Mouse (Mus musculus): Measurements from ENCODE around the gene Kcnk6. TPM values are rescaled to one million over a fixed set of nuclear protein-coding genes. Genes with fewer than 3 reads are reported as not detected.
"Not testable (repeated sequence)": the region's sequence is repeated elsewhere in the genome, so short reads cannot be mapped to it uniquely, and the experiment has no call there.

Kcnk6 gene
- total RNA-seq, 2 experiments from 2014 or later: 2.8 to 3.2 TPM

DNA sequence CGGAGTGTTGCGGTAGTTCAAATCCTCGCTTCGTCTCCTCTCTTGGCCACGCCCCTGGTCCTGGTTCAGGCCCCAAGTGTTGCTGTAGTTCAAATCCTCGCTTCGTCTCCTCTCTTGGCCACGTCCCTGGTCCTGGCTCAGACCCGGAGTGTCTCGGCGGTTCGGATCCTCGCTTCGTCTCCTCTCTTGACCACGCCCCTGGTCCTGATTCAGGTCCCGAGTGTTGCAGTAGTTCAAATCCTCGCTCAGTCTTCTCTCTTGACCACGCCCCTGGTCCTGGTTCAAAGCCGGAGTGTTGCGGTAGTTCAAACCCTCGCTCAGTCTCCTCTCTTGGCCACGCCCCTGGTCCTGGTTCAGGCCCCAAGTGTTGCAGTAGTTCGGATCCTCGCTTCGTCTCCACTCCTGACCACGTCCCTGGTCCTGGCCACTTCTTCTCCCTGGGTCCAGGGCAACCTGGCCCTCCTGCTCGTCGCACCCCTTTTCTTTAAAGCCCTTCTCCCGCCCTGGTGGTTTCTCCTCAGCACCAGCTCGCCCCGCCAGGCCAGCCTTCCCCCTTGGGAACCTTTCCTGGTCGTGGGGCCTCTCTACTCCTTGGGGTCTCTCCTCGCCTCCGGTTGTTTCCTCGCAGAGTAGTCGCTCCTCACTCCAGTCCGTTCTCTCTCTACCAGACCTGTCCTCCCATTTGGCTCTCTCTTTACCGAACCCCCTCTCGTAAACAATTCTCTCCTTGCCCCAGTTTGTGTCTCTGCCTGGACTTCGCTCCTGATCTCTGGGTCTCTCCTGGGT is 19.3 kb downstream of the Kcnk6 start:
- DNase-seq; intact Hi-C loops (cut with DNase I): not testable (repeated sequence)

GRCm38 (mm10) chr7:29212199-29212765 is 20.0 kb downstream of the Kcnk6 start:
- DNase-seq: no peak
- intact Hi-C loops (cut with DNase I): no loop called here

DNA sequence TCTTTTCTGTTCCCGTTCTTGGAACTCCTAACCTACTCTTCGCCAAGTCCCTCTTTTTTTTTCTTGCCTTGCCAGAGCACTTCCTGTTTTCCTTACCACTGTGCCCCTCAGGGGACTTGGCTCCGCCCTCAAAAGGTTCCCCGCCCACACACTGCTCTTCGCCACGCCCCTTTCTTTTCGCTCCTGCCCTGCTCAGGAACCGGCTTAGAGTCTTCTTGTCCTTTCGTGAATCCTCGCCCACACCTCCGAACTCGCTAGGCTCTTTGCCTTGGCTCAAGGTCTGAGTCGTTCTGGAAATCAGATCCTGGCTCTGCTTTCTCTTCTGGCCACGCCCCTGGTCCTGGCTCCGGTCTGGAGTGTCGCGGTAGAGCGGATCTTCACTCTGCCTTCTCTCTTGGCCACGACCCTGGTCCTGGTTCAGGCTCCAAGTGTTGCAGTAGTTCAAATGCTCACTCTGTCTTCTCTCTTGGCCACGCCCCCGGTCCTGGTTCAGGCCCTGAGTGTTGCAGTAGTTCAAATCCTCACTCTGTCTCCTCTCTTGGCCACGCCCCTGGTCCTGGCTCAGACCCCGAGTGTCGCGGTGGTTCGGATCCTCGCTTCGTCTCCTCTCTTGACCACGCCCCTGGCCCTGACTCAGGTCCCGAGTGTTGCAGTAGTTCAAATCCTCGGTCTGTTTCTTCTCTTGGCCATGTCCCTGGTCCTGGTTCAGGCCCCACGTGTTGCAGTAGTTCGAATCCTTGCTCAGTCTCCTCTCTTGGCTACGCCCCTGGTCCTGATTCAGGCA is 20.7 kb downstream of the Kcnk6 start:
- intact Hi-C loops (cut with DNase I): no loop called here
- peak; percentile 86 to 87 for DNase-seq

DNA sequence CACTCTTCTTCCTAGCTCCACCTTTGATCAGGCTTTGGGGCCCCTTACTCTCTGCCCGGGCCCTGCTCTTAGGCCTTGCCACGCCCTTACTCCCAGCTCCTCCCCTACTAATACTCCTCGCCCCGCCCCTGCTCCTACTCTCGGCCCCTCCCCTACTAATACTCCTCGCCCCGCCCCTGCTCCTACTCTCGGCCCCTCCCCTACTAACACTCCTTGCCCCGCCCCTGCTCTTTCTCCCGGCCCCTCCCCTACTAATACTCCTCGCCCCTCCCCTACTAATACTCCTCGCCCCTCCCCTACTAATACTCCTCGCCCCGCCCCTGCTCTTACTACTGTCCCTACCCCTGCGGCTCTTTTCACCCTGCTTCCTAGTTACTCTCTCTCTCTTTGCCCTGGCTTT is 21.3 kb downstream of the Kcnk6 start:
- intact Hi-C loops (cut with DNase I): not testable (repeated sequence)
- DNase-seq: peak in 1 of 2 experiments; percentile 44

DNA sequence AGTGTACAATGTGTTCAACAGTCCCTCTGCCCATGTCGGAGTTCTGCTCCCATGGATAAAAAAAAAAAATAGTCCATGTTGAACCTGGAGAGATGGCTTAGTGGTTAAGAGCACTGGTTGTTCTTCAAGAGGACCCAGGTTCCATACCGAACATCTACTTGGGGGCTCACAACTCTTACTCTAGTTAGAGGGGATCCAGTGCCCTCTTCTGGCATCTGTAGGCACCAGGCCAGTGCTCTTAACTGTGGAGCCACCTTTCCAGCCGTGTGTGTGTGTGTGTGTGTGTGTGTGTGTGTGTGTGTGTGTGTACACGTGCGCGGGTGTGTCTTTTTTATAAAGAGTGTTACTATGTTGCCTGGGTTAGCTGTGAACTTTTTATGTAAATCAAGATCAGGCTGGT is 29.7 kb downstream of the Kcnk6 start:
- intact Hi-C loops (cut with DNase I): no loop called here
- DNase-seq: no peak

- DNase-seq; intact Hi-C loops (cut with DNase I): not testable (repeated sequence)
These were observed 38.1 kb downstream of the Kcnk6 start for GRCm38 (mm10) chr7:29194230-29194629.

- intact Hi-C loops (cut with DNase I): loop anchor here (2.0 to 5.0 kb wide), 3 partner anchors 51 to 115 kb away; partner anchors contain the start of gene Kcnk6
- DNase-seq: not testable (repeated sequence)
These were observed 51.0 kb downstream of the Kcnk6 start for GRCm38 (mm10) chr7:29181323-29181722.

GRCm38 (mm10) chr7:29180854-29181236 is 51.5 kb downstream of the Kcnk6 start:
- intact Hi-C loops (cut with DNase I): loop anchor here (2.0 to 5.0 kb wide), 3 partner anchors 51 to 116 kb away; partner anchors contain the start of gene Kcnk6
- no peak for DNase-seq

GRCm38 (mm10) chr7:29180077-29180853 is 52.0 kb downstream of the Kcnk6 start, which contains the start of gene Psmd8:
Psmd8 (minus strand) TSS chr7:29180701.
- DNase-seq: peak; percentile 96
- intact Hi-C loops (cut with DNase I): loop anchor here (2.0 to 5.0 kb wide), 3 partner anchors 52 to 117 kb away; partner anchors contain the start of gene Kcnk6

DNA sequence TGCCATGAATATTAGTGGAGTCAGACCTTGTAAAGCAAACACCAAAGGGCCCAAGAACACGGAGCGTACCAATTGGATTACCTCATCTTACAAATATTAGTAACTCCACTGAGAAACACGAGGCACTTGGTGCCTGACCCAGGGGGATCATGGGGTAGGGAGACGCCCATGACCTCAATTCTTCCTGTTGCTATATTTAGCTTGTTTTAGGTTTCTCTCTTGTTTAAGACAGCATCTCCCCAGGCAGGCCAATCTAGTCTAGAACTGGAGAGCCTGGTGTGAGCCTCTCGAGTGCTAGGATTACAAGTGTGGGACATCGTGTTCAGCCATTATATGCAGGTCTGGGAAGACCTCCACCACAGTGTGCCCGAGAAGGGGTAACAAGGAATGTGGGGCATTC is 53.0 kb downstream of the Kcnk6 start:
- no peak for DNase-seq

GRCm38 (mm10) chr7:29178106-29178505 is 54.2 kb downstream of the Kcnk6 start:
- intact Hi-C loops (cut with DNase I): loop anchor here (10.0 kb wide), 2 partner anchors 347 to 413 kb away; partner anchors contain the start of genes Nfkbib and Sirt2

More for the DNA sequence above, 53.0 kb downstream of the Kcnk6 start:
- intact Hi-C loops (cut with DNase I): loop anchor here (10.0 kb wide), 2 partner anchors 345 to 415 kb away; partner anchors contain the start of genes Nfkbib and Sirt2

DNA sequence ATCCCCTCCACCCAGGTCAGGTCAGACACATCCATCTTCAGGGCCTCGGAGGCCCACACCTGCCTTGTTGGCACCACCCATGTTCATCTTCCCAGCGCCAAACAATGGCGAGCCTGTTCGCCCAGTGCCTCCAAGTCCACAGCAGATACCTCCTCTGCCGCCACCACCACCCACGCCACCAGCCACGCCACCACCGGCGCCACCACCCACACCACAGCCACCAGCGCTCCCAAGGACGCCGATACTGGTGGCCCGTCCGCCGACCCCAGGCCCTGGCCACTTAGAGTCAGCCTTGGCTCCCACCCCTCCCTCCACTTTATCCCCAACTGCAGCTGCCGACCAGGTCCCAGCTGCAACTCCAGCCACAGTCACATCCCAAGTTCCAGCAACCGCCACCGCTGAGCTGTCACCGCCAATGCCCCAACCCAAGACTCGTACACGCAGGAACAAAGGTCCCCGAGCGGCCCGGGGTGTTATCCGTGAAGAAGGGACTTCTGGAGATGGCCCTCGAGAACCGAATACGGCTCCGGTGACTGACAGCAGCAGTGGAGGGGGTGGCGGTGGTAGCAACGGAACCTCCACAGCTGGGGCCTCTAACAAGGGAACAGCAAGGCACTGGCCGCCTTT is 59.8 kb downstream of the Kcnk6 start:
- intact Hi-C loops (cut with DNase I): loop anchor here (10.0 kb wide), 2 partner anchors 352 to 408 kb away; partner anchors contain the start of genes Nfkbib and Sirt2
- no peak for DNase-seq

More at GRCm38 (mm10) chr7:29178106-29178505, 54.2 kb downstream of the Kcnk6 start:
- DNase-seq: no peak

Other genes starting within 250 kb of the Kcnk6 start
- gene Ryr1, start 107.3 kb downstream of the Kcnk6 start, total RNA-seq (2021): under 1 TPM; 0.03 to 0.08 TPM
- gene Rasgrp4, start 97.7 kb downstream of the Kcnk6 start, total RNA-seq (2021): 1 to 10 TPM; 1.4 to 1.5 TPM
- gene Fam98c, start 76.3 kb downstream of the Kcnk6 start, total RNA-seq (2021): 10 to 100 TPM; 10.6 to 12.0 TPM
- gene Ggn, start 62.3 kb downstream of the Kcnk6 start, total RNA-seq (2021): under 1 TPM; 0.19 to 0.31 TPM
- gene Spred3, start 62.1 kb downstream of the Kcnk6 start, total RNA-seq (2021): under 1 TPM; 0.44 to 0.89 TPM
- 100 to 1,000 TPM; 130 to 132 TPM for gene Psmd8, start 51.8 kb downstream of the Kcnk6 start, total RNA-seq (2021)
- gene Catsperg1, start 18.5 kb downstream of the Kcnk6 start, total RNA-seq (2021): under 1 TPM; 0.31 to 0.51 TPM
- 10 to 100 TPM; 69.1 to 73.8 TPM for gene Yif1b, start 5.8 kb upstream of the Kcnk6 start, total RNA-seq (2021)
- 1 to 10 TPM; 1.9 to 2.0 TPM for gene 2200002D01Rik, start 16.0 kb upstream of the Kcnk6 start, total RNA-seq (2021)
- gene Spint2, start 49.4 kb upstream of the Kcnk6 start, total RNA-seq (2021): 10 to 100 TPM; 34.8 to 44.9 TPM
- gene Ppp1r14a, start 56.8 kb upstream of the Kcnk6 start, total RNA-seq (2021): 10 to 100 TPM in 1 of 2 experiments, 1 to 10 TPM in 1; 9.6 to 10.5 TPM
- gene Dpf1, start 71.4 kb upstream of the Kcnk6 start, total RNA-seq (2021): under 1 TPM; 0.44 to 0.51 TPM